Mouse (Mus musculus): Measurements from ENCODE around the gene Tbc1d22a. TPM values are rescaled to one million over a fixed set of nuclear protein-coding genes. Genes with fewer than 3 reads are reported as not detected.

The Tbc1d22a gene
- total and polyA plus RNA-seq, 3 experiments = 15.1 to 21.1 TPM; not detected in 1

GRCm38 (mm10) chr15:86202640-86203039 is 11.6 kb upstream of the Tbc1d22a start:
- Histone ChIP-seq H3K4me1 (ENCODE audit: control insufficient read depth in 1 of 2, insufficient read depth in 2 of 2, low read length in 2 of 2) (peaks cover 3 to 41% of the 10 kb centered on the region in 2 experiments), H3K4me3 (ENCODE audit: control insufficient read depth in 1 of 2, insufficient read depth in 1 of 2, low read depth in 2 of 2, low read length in 2 of 2) (peak overlapping the region in 1 of 2 experiments; percentile 2; a peak in 1 of 4 replicates), H3K27ac (ENCODE audit: control insufficient read depth, low read depth, low read length) (no peak overlapping the region), H3K27me3 (ENCODE audit: control insufficient read depth in 1 of 2, insufficient read depth in 2 of 2, low read length in 2 of 2) (no peaks in the 10 kb centered on the region), H3K9me3 (replicated peaks; ENCODE audit: insufficient read depth, low read length) (no peaks in the 10 kb centered on the region), H3K9ac (ENCODE audit: control insufficient read depth, low read depth, low read length, poor library complexity, severe bottlenecking) (no peak overlapping the region), H3K36me3 (ENCODE audit: control insufficient read depth in 1 of 2, insufficient read depth in 2 of 2, low read length in 2 of 2) (peaks cover 0 to 11% of the 10 kb centered on the region in 2 experiments; a peak in 2 of 4 replicates), H3K79me2 (ENCODE audit: control insufficient read depth, insufficient read depth, low read length, poor library complexity) (no peaks in the 10 kb centered on the region)
- TF ChIP-seq ZNF384 (IDR thresholded peaks at IDR 0.05; ENCODE audit: low read depth, low read length) (0 out of 2 replicates have a peak, but pooled peaks have one; percentile 22), POLR2AphosphoS5 (IDR thresholded peaks at IDR 0.05; ENCODE audit: borderline replicate concordance, low read depth, low read length) (no peak), ZKSCAN1 (IDR thresholded peaks at IDR 0.05; ENCODE audit: low read depth, low read length) (no peak), GABPA (IDR thresholded peaks at IDR 0.05; ENCODE audit: low read depth, low read length) (no peak), EP300 (IDR thresholded peaks at IDR 0.05; ENCODE audit: low read depth in 1 of 2, low read length in 2 of 2) (no peak), POLR2AphosphoS2 (IDR thresholded peaks at IDR 0.05; ENCODE audit: low read length) (no peak), MYC (IDR thresholded peaks at IDR 0.05; ENCODE audit: low read depth, low read length) (0 out of 2 replicates have a peak, but pooled peaks have one; percentile 32), RAD21 (IDR thresholded peaks at IDR 0.05; ENCODE audit: low read depth, low read length) (no peak), HCFC1 (IDR thresholded peaks at IDR 0.05; ENCODE audit: low read depth, low read length) (no peak), TAL1 (IDR thresholded peaks at IDR 0.05; ENCODE audit: low read length) (no peak), MEF2A (IDR thresholded peaks at IDR 0.05; ENCODE audit: extremely low read depth, insufficient replicate concordance, low read depth, low read length, poor library complexity, severe bottlenecking) (no peak), CHD1 (IDR thresholded peaks at IDR 0.05; ENCODE audit: low read depth, low read length) (no peak), ZMIZ1 (IDR thresholded peaks at IDR 0.05; ENCODE audit: low read depth, low read length) (no peak), MXI1 (IDR thresholded peaks at IDR 0.05; ENCODE audit: low read depth, low read length) (peak; percentile 76), POLR2A (IDR thresholded peaks at IDR 0.05; ENCODE audit: control insufficient read depth in 1 of 2, insufficient read depth in 1 of 2, low read depth in 1 of 2, low read length in 2 of 2, poor library complexity in 1 of 2) (no peak), CTCF (IDR thresholded peaks at IDR 0.05 in 2 of 3, conservative IDR thresholded peaks at IDR 0.05 in 1 of 3; ENCODE audit: control insufficient read depth in 1 of 3, insufficient read depth in 1 of 3, low read depth in 2 of 3, low read length in 3 of 3, poor library complexity in 1 of 3, severe bottlenecking in 1 of 3) (no peak), KAT2A (conservative IDR thresholded peaks at IDR 0.05; ENCODE audit: low read depth, low read length) (no peak), USF1 (IDR thresholded peaks at IDR 0.05; ENCODE audit: low read depth, low read length) (no peak), UBTF (IDR thresholded peaks at IDR 0.05; ENCODE audit: borderline replicate concordance, insufficient read depth, low read depth, low read length) (no peak), CHD2 (IDR thresholded peaks at IDR 0.05; ENCODE audit: low read length) (no peak), ZC3H11A (IDR thresholded peaks at IDR 0.05; ENCODE audit: low read depth, low read length) (no peak), SIN3A (IDR thresholded peaks at IDR 0.05; ENCODE audit: low read length) (peak; percentile 76), MAFK (IDR thresholded peaks at IDR 0.05; ENCODE audit: borderline replicate concordance, low read depth, low read length) (no peak), TBP (IDR thresholded peaks at IDR 0.05; ENCODE audit: low read depth, low read length) (0 out of 2 replicates have a peak, but pooled peaks have one; percentile 17), SMC3 (IDR thresholded peaks at IDR 0.05; ENCODE audit: low read depth, low read length) (no peak), MAX (IDR thresholded peaks at IDR 0.05; ENCODE audit: low read length) (peak; percentile 25; the same call in 1 of the 2 replicates), JUND (IDR thresholded peaks at IDR 0.05; ENCODE audit: low read depth, low read length) (no peak), ELF1 (IDR thresholded peaks at IDR 0.05; ENCODE audit: low read depth, low read length) (peak; percentile 77), MYB (IDR thresholded peaks at IDR 0.05; ENCODE audit: low read depth, low read length) (no peak), RCOR1 (IDR thresholded peaks at IDR 0.05; ENCODE audit: low read depth, low read length) (peak; percentile 50; the same call in 1 of the 2 replicates), TCF12 (IDR thresholded peaks at IDR 0.05; ENCODE audit: low read depth, low read length) (no peak), MAZ (IDR thresholded peaks at IDR 0.05; ENCODE audit: low read depth, low read length) (peak; percentile 84), E2F4 (IDR thresholded peaks at IDR 0.05; ENCODE audit: borderline replicate concordance, low read depth, low read length) (no peak), ETS1 (IDR thresholded peaks at IDR 0.05; ENCODE audit: low read depth, low read length) (no peak), GATA1 (IDR thresholded peaks at IDR 0.05; ENCODE audit: low read depth, low read length) (no peak), USF2 (IDR thresholded peaks at IDR 0.05; ENCODE audit: borderline replicate concordance in 1 of 2, insufficient read depth in 1 of 2, low read depth in 1 of 2, low read length in 2 of 2) (no peak)
- peak; percentile 81 for DNase-seq (ENCODE audit: low read depth, low spot score)

All from MEL (cell line).